Mouse (Mus musculus): ENCODE data around the gene Cdc42bpg. TPM values are rescaled to one million over a fixed set of nuclear protein-coding genes. Genes with fewer than 3 reads are reported as not detected.
"Not testable (repeated sequence)": the region's sequence is repeated elsewhere in the genome, so short reads cannot be mapped to it uniquely, and the experiment has no call there.

Cdc42bpg gene
- polyA plus RNA-seq, 1 experiment from 2014 or later: 1.8 TPM

DNA sequence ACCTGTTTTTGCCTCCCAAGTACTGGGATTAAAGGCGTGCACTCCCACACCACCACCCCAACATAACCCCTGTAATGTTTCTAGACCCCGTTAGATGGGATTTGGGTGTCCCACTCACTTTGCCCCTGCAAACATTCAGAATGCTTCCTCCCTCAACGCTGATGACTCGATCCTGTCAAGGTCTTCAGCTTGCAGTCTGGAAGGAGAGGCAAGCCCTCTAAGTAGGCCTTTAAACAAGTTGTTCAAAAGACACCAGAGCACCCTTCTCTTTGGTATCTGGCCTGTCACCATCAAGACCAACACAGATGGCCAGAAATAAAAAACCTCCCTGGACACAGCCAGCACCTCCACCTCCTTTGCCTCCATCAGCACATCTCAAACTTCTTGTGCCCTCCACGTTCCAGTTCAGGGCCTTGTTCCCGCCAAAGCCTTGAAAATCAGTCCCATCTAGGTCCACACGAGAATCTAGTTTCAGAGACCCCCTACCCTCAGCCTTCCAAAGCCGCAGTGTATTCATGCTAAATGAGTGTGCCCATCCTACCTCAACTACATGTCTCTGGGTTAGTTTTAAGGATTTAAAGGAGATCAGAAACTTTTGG is 640 bp upstream of the Cdc42bpg start:
- Histone ChIP-seq H3K4me2 (replicated peaks; ENCODE audit: low read depth) (peak overlapping the region; percentile 76), H3K4me3 (ENCODE audit: low read depth, low read length) (peak overlapping the region; percentile 61), H3K27me3 (replicated peaks; ENCODE audit: control insufficient read depth, insufficient read depth, low read length) (no peaks in the 10 kb centered on the region), H3K4me1 (replicated peaks; ENCODE audit: control insufficient read depth, insufficient read depth, low read length) (peaks cover 3% of the 10 kb centered on the region; the same call in 1 of the 2 replicates), H3K9me3 (ENCODE audit: control insufficient read depth) (no peaks in the 10 kb centered on the region), H3K36me3 (ENCODE audit: control insufficient read depth, insufficient read depth) (peaks cover 14% of the 10 kb centered on the region), H3K9ac (ENCODE audit: low read depth, low read length) (peak overlapping the region; percentile 80; the same call in 1 of the 2 replicates), H3K27ac (ENCODE audit: low read depth, low read length) (peak overlapping the region; percentile 88; the same call in 1 of the 2 replicates)
- no peak for ATAC-seq
- 53% methylated on average over 8 of the region's 8 CpGs for WGBS
- TF ChIP-seq CTCF (IDR thresholded peaks at IDR 0.05; ENCODE audit: low read depth): no peak

- H3K9ac ChIP-seq (ENCODE audit: low read depth, low read length): peak overlapping the region; percentile 80
- TF ChIP-seq CTCF (IDR thresholded peaks at IDR 0.05; ENCODE audit: low read depth): peak; percentile 96
- H3K36me3 ChIP-seq (ENCODE audit: control insufficient read depth, insufficient read depth): peaks cover 21% of the 10 kb centered on the region
- peak overlapping the region; percentile 88 for H3K27ac ChIP-seq (ENCODE audit: low read depth, low read length)
- no peaks in the 10 kb centered on the region for H3K9me3 ChIP-seq (ENCODE audit: control insufficient read depth)
- peak overlapping the region; percentile 76 for H3K4me2 ChIP-seq (replicated peaks; ENCODE audit: low read depth)
- H3K4me3 ChIP-seq (ENCODE audit: low read depth, low read length): peak overlapping the region; percentile 61
- under 1% methylated on average over 33 of the region's 34 CpGs for WGBS
- peak; percentile 75 for ATAC-seq
- no peaks in the 10 kb centered on the region for H3K27me3 ChIP-seq (replicated peaks; ENCODE audit: control insufficient read depth, insufficient read depth, low read length)
- peaks cover 3% of the 10 kb centered on the region; the same call in 1 of the 2 replicates for H3K4me1 ChIP-seq (replicated peaks; ENCODE audit: control insufficient read depth, insufficient read depth, low read length)
These were observed 330 bp downstream of the Cdc42bpg start for GRCm38 (mm10) chr19:6306586-6306985.

DNA sequence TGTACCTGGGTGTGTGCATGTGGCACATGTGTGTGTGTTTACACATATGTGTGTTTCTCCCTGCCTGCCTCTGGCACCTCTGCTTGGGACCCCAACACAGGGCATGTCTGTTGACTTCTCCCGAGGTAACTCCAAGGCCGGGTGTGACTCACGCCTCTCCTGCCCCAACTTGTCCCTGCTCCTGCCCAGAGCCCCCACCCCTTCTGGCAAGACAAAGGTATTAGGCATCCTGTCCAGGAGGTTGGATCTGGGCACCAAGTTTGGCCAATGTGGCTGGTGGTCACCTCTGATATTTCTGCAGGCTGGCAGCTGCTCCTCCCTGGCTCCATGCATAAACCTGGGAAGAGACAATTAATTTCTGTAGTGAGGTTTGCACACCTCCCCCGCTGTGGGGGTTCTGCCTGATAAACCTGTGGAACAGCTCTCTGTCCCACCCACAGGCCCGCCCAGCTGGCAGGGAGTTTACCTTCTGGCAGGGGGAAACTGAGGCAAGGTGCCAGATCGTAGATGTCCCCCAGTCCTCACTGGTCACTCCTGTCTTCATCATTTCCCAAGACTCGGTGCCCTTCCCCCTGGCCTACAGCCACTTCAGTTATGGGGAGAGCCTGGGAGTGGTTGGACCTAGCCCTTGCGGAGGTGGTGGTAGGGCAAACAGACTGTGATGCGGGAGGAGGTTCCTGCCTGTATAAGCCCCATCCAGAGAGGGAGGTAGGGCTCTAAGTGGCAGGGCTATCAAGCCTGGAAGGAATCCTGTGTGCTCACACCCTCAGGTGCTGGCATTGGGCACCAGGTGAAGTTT is 1.7 kb downstream of the Cdc42bpg start:
- WGBS: 52% methylated on average over 9 of the region's 9 CpGs
- Histone ChIP-seq H3K9ac (ENCODE audit: low read depth, low read length) (peak overlapping the region; percentile 31; the same call in 1 of the 2 replicates), H3K27ac (ENCODE audit: low read depth, low read length) (peak overlapping the region; percentile 41), H3K9me3 (ENCODE audit: control insufficient read depth) (no peaks in the 10 kb centered on the region), H3K27me3 (replicated peaks; ENCODE audit: control insufficient read depth, insufficient read depth, low read length) (no peaks in the 10 kb centered on the region), H3K36me3 (ENCODE audit: control insufficient read depth, insufficient read depth) (peaks cover 32% of the 10 kb centered on the region), H3K4me3 (ENCODE audit: low read depth, low read length) (peak overlapping the region; percentile 61; the same call in 1 of the 2 replicates), H3K4me1 (replicated peaks; ENCODE audit: control insufficient read depth, insufficient read depth, low read length) (peaks cover 3% of the 10 kb centered on the region; the same call in 1 of the 2 replicates), H3K4me2 (replicated peaks; ENCODE audit: low read depth) (peak overlapping the region; percentile 76)
- TF ChIP-seq CTCF (IDR thresholded peaks at IDR 0.05; ENCODE audit: low read depth): no peak
- ATAC-seq: no peak

GRCm38 (mm10) chr19:6310181-6310580 is 3.9 kb downstream of the Cdc42bpg start:
- Histone ChIP-seq H3K4me3 (ENCODE audit: low read depth, low read length) (no peak overlapping the region), H3K9ac (ENCODE audit: low read depth, low read length) (no peak overlapping the region), H3K36me3 (ENCODE audit: control insufficient read depth, insufficient read depth) (peaks cover 55% of the 10 kb centered on the region), H3K4me2 (replicated peaks; ENCODE audit: low read depth) (no peak overlapping the region), H3K9me3 (ENCODE audit: control insufficient read depth) (no peaks in the 10 kb centered on the region), H3K4me1 (replicated peaks; ENCODE audit: control insufficient read depth, insufficient read depth, low read length) (peaks cover 3% of the 10 kb centered on the region; the same call in 1 of the 2 replicates), H3K27ac (ENCODE audit: low read depth, low read length) (no peak overlapping the region), H3K27me3 (replicated peaks; ENCODE audit: control insufficient read depth, insufficient read depth, low read length) (no peaks in the 10 kb centered on the region)
- WGBS: 87% methylated on average over 5 of the region's 5 CpGs
- no peak for TF ChIP-seq CTCF (IDR thresholded peaks at IDR 0.05; ENCODE audit: low read depth)
- no peak for ATAC-seq

DNA sequence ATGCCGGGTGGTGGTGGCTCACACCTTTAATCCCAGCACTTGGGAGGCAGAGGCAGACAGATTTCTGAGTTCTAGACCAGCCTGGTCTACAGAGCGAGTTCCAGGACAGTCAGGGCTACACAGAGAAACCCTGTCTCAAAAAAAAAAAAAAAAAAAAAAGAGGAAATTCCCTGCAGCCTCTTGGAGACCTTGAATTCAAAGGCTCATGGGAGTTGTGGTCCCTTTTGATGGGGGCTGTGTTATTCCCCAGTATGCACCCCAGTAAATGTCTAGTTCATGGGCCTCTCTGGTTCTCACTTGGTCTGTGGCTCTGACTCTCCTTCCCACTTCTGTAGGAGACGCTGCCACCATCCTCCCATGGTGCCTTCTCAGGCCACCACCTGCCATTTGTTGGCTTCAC is 5.5 kb downstream of the Cdc42bpg start:
- 72% methylated on average over 3 of the region's 3 CpGs for WGBS
- not testable (repeated sequence) for H3K4me2 ChIP-seq (replicated peaks; ENCODE audit: low read depth); H3K9me3 ChIP-seq (ENCODE audit: control insufficient read depth); H3K4me1 ChIP-seq (replicated peaks; ENCODE audit: control insufficient read depth, insufficient read depth, low read length); H3K27me3 ChIP-seq (replicated peaks; ENCODE audit: control insufficient read depth, insufficient read depth, low read length); ATAC-seq; H3K9ac ChIP-seq (ENCODE audit: low read depth, low read length); H3K4me3 ChIP-seq (ENCODE audit: low read depth, low read length); H3K27ac ChIP-seq (ENCODE audit: low read depth, low read length)
- H3K36me3 ChIP-seq (ENCODE audit: control insufficient read depth, insufficient read depth): peaks cover 71% of the 10 kb centered on the region

GRCm38 (mm10) chr19:6313796-6314195 is 7.5 kb downstream of the Cdc42bpg start:
- Histone ChIP-seq H3K27me3 (replicated peaks; ENCODE audit: control insufficient read depth, insufficient read depth, low read length) (no peaks in the 10 kb centered on the region), H3K4me1 (replicated peaks; ENCODE audit: control insufficient read depth, insufficient read depth, low read length) (no peaks in the 10 kb centered on the region), H3K4me3 (ENCODE audit: low read depth, low read length) (no peak overlapping the region), H3K27ac (ENCODE audit: low read depth, low read length) (no peak overlapping the region), H3K9ac (ENCODE audit: low read depth, low read length) (no peak overlapping the region), H3K9me3 (ENCODE audit: control insufficient read depth) (no peaks in the 10 kb centered on the region), H3K4me2 (replicated peaks; ENCODE audit: low read depth) (no peak overlapping the region), H3K36me3 (ENCODE audit: control insufficient read depth, insufficient read depth) (peaks cover 91% of the 10 kb centered on the region)
- ATAC-seq: no peak
- WGBS: 85% methylated on average over 8 of the region's 8 CpGs
- no peak for TF ChIP-seq CTCF (IDR thresholded peaks at IDR 0.05; ENCODE audit: low read depth)

Measured in intestine, postnatal 0 days (tissue).